Mouse (Mus musculus): Measurements from ENCODE around the gene Arfgef2.

Gene Arfgef2

GRCm38 (mm10) chr2:166806813-166807212 is 1.4 kb downstream of the Arfgef2 start:
- WGBS = 80% methylated on average over 6 of the region's 6 CpGs

GRCm38 (mm10) chr2:166809499-166809898 is 4.1 kb downstream of the Arfgef2 start:
- WGBS = 64% methylated on average over 5 of the region's 5 CpGs

GRCm38 (mm10) chr2:166810821-166811220 is 5.4 kb downstream of the Arfgef2 start:
- WGBS = 49% methylated on average over 10 of the region's 10 CpGs

GRCm38 (mm10) chr2:166818463-166819143 is 13.2 kb downstream of the Arfgef2 start:
- WGBS = 75% methylated on average over 9 of the region's 9 CpGs

- WGBS = 71% methylated on average over 8 of the region's 8 CpGs
Observed at GRCm38 (mm10) chr2:166819849-166820248, 14.5 kb downstream of the Arfgef2 start.

GRCm38 (mm10) chr2:166820844-166821243 is 15.5 kb downstream of the Arfgef2 start:
- WGBS = 62% methylated on average over 2 of the region's 2 CpGs

- WGBS = 97% methylated on average over 3 of the region's 3 CpGs
Observed at GRCm38 (mm10) chr2:166821406-166821805, 16.0 kb downstream of the Arfgef2 start.

GRCm38 (mm10) chr2:166822119-166822826 is 16.9 kb downstream of the Arfgef2 start:
- 60% methylated on average over 10 of the region's 10 CpGs for WGBS

GRCm38 (mm10) chr2:166822901-166823300 is 17.5 kb downstream of the Arfgef2 start:
- 63% methylated on average over 2 of the region's 2 CpGs for WGBS

GRCm38 (mm10) chr2:166824386-166824785 is 19.0 kb downstream of the Arfgef2 start:
- WGBS = 87% methylated on average over 5 of the region's 5 CpGs

- 94% methylated on average over 5 of the region's 5 CpGs for WGBS
Observed at GRCm38 (mm10) chr2:166824998-166825397, 19.6 kb downstream of the Arfgef2 start.

- WGBS = 92% methylated on average over 8 of the region's 8 CpGs
Observed at GRCm38 (mm10) chr2:166826491-166827224, 21.3 kb downstream of the Arfgef2 start.

GRCm38 (mm10) chr2:166828306-166828705 is 22.9 kb downstream of the Arfgef2 start:
- WGBS = 55% methylated on average over 12 of the region's 12 CpGs

- 94% methylated on average over 5 of the region's 5 CpGs for WGBS
Observed at GRCm38 (mm10) chr2:166830350-166830749, 25.0 kb downstream of the Arfgef2 start.

- WGBS = 92% methylated on average over 2 of the region's 2 CpGs
Observed at GRCm38 (mm10) chr2:166834091-166834490, 28.7 kb downstream of the Arfgef2 start.

- 77% methylated on average over 4 of the region's 4 CpGs for WGBS
Observed at GRCm38 (mm10) chr2:166834796-166835195, 29.4 kb downstream of the Arfgef2 start.

- 51% methylated on average over 5 of the region's 5 CpGs for WGBS
Observed at GRCm38 (mm10) chr2:166835581-166835980, 30.2 kb downstream of the Arfgef2 start.

GRCm38 (mm10) chr2:166841813-166842212 is 36.4 kb downstream of the Arfgef2 start:
- 79% methylated on average over 4 of the region's 4 CpGs for WGBS

- 79% methylated on average over 11 of the region's 11 CpGs for WGBS
Observed at GRCm38 (mm10) chr2:166850691-166851090, 45.3 kb downstream of the Arfgef2 start.

- 94% methylated on average over 7 of the region's 7 CpGs for WGBS
Observed at GRCm38 (mm10) chr2:166852270-166852669, 46.9 kb downstream of the Arfgef2 start.

GRCm38 (mm10) chr2:166855771-166856170 is 50.4 kb downstream of the Arfgef2 start:
- 96% methylated on average over 8 of the region's 8 CpGs for WGBS

- WGBS = 88% methylated on average over 6 of the region's 6 CpGs
Observed at GRCm38 (mm10) chr2:166856366-166856765, 51.0 kb downstream of the Arfgef2 start.

All from cerebral cortex, adult 2 months (tissue).